Mouse (Mus musculus): ENCODE results near the gene Prkn. TPM values are rescaled to one million over a fixed set of nuclear protein-coding genes. Genes with fewer than 3 reads are reported as not detected.
A peak's percentile ranks its signal among the peaks of the same experiment; 100 is the strongest.

Gene Prkn
- polyA plus RNA-seq, 1 experiment from 2014 or later: 2.8 TPM

DNA sequence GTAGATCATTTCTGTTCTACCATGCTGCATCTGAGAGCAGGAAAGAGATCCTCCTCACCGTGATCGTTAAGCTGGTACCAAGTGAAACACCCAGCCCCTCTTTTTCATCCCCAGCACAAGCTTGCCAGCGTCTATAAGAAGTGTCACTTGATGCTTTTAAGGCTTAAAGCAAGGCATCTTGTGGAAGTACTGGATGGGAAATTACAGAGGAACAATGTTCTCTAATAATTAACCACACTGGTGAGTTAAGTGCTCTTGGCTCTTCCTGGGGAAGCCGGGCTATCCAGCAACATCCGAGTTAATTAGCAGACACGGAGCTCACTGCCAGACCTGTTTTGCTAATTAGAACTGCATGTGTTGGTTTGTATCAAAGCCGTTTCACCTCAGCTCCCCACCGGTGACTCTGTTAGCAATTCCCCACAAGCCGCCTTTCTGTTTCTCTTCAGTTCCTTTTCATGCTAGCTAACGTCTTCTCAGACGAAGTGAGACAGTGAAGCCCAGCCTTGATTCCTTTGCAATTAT is 1086.7 kb downstream of the Prkn start:
- Histone ChIP-seq H3K27me3 (ENCODE audit: insufficient read depth, low read length) (no peaks in the 10 kb centered on the region), H3K27ac (ENCODE audit: low read length) (no peak overlapping the region), H3K9ac (replicated peaks; ENCODE audit: low read length) (0 out of 2 replicates have a peak overlapping the region, but pooled peaks have one; percentile 15), H3K9me3 (ENCODE audit: low read length) (no peaks in the 10 kb centered on the region; the same call in 1 of the 2 replicates), H3K4me2 (replicated peaks; ENCODE audit: low read depth, low read length) (peak overlapping the region; percentile 18; the same call in 1 of the 2 replicates), H3K4me3 (ENCODE audit: low read length) (no peak overlapping the region), H3K36me3 (ENCODE audit: insufficient read depth, low read length) (no peaks in the 10 kb centered on the region), H3K4me1 (ENCODE audit: insufficient read depth, low read length) (no peaks in the 10 kb centered on the region)
- 34% methylated on average over 11 of the region's 11 CpGs for WGBS
- ATAC-seq (ENCODE audit: low FRiP score, low TSS enrichment): peak; percentile 59; the same call in 1 of the 2 replicates

DNA sequence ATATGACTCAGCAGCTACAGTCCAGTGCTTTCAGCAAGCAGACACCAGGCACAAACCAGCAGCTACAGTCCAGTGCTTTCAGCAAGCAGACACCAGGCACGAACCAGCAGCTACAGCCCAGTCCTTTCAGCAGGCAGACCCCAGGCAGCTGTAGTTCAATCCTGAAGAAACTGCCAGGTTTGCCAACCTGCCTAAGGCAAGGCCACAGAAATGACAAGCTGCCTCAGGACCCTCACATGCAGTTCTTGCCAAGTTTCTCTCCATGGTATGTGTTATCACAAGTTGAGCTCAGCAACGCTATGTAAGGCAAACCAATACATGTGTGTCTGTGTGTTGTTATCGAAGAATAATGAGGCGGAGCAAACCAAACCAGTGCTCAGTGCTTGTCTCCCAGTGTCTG is 1091.5 kb downstream of the Prkn start:
- Histone ChIP-seq H3K4me1 (ENCODE audit: insufficient read depth, low read length) (no peaks in the 10 kb centered on the region), H3K4me2 (replicated peaks; ENCODE audit: low read depth, low read length) (no peak overlapping the region), H3K4me3 (ENCODE audit: low read length) (no peak overlapping the region), H3K36me3 (ENCODE audit: insufficient read depth, low read length) (no peaks in the 10 kb centered on the region), H3K27me3 (ENCODE audit: insufficient read depth, low read length) (no peaks in the 10 kb centered on the region), H3K27ac (ENCODE audit: low read length) (no peak overlapping the region), H3K9me3 (ENCODE audit: low read length) (no peaks in the 10 kb centered on the region), H3K9ac (replicated peaks; ENCODE audit: low read length) (no peak overlapping the region)
- no peak for ATAC-seq (ENCODE audit: low FRiP score, low TSS enrichment)
- 89% methylated on average over 4 of the region's 4 CpGs for WGBS

DNA sequence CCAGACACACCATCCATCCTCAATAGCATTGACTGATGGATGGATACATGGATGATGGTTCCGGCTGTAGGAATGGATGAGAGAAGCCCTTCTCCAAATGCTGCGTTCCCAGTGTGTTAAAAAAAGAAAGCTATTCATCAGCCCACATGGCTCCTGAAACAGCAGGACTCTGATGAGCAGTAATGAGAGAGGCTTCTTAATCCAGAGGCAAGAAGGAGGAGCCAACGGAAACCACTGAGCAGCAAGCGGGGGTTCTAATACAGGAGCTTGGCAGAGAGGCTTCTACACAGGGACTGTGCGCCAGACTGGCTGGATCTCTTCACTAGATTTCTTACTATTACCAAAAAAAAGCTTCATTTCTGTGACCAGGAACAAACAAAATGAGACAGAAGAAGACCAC is 1093.6 kb downstream of the Prkn start:
- no peak overlapping the region for H3K4me2 ChIP-seq (replicated peaks; ENCODE audit: low read depth, low read length)
- WGBS: 86% methylated on average over 5 of the region's 5 CpGs
- H3K4me1 ChIP-seq (ENCODE audit: insufficient read depth, low read length): no peaks in the 10 kb centered on the region
- no peak overlapping the region for H3K27ac ChIP-seq (ENCODE audit: low read length)
- H3K36me3 ChIP-seq (ENCODE audit: insufficient read depth, low read length): no peaks in the 10 kb centered on the region
- no peak overlapping the region for H3K9ac ChIP-seq (replicated peaks; ENCODE audit: low read length)
- H3K27me3 ChIP-seq (ENCODE audit: insufficient read depth, low read length): no peaks in the 10 kb centered on the region
- ATAC-seq (ENCODE audit: low FRiP score, low TSS enrichment): no peak
- H3K4me3 ChIP-seq (ENCODE audit: low read length): no peak overlapping the region
- no peaks in the 10 kb centered on the region for H3K9me3 ChIP-seq (ENCODE audit: low read length)

DNA sequence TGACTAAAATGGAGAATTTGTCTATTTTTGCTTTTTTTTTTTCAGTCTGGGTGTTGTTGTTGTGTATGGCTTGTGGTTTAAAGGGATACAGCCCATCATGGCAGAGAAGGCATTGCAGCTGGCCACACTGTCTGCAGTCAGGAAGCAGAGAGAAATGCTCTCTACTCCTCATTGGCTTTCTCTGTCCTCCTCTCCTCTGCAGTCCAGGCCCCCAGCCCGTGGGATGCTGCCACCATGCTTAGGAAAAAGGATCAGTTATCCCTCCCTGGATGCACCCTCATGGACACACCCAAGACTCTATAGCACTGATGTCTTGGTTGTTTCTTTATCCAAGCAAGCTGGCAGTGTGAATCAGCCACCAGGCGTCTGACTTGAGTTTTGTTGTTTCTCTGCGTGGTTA is 1107.3 kb downstream of the Prkn start:
- H3K27me3 ChIP-seq (ENCODE audit: insufficient read depth, low read length): no peaks in the 10 kb centered on the region

DNA sequence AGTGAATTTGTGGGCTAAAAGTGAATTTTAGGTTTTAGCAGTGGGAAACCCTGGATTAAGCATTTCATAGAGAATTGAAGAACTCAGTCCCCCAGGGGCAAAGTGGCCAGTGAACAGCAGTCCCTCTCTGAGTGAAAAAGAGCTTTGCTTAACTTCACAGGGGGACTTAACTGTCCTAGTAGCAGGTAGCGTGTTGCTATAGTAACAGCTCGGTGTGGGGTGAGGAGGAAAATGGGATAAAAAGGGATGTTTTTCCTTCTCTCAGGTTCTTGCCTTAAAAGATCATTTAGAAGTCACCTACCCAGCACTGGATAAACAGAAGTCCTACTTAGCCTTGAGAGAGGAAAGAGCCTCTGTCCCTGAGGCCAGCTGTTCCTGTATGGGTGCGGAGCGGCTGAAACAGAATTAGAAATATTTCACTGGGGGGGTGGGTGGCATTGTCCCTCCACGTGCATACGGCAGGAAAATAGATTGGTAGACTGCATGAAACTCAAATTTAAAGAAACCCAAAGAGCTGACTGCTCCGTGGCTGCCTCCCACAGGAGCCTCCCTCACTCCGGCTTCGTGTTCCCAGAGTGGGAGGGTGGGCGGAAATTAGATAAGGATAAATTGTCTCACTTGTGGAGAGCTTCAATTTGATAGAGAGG is 1109.5 kb downstream of the Prkn start:
- no peak overlapping the region for H3K27ac ChIP-seq (ENCODE audit: low read length)
- no peak overlapping the region for H3K9ac ChIP-seq (replicated peaks; ENCODE audit: low read length)
- no peaks in the 10 kb centered on the region for H3K27me3 ChIP-seq (ENCODE audit: insufficient read depth, low read length)
- no peak overlapping the region for H3K4me2 ChIP-seq (replicated peaks; ENCODE audit: low read depth, low read length)
- ATAC-seq (ENCODE audit: low FRiP score, low TSS enrichment): 0 out of 2 replicates have a peak, but pooled peaks have one; percentile 57
- no peaks in the 10 kb centered on the region for H3K36me3 ChIP-seq (ENCODE audit: insufficient read depth, low read length)
- H3K4me3 ChIP-seq (ENCODE audit: low read length): no peak overlapping the region
- 27% methylated on average over 10 of the region's 10 CpGs for WGBS
- H3K9me3 ChIP-seq (ENCODE audit: low read length): no peaks in the 10 kb centered on the region
- no peaks in the 10 kb centered on the region; the same call in 1 of the 2 replicates for H3K4me1 ChIP-seq (ENCODE audit: insufficient read depth, low read length)

More for the DNA sequence above, 1107.3 kb downstream of the Prkn start:
- 89% methylated on average over 3 of the region's 3 CpGs for WGBS
- no peak for ATAC-seq (ENCODE audit: low FRiP score, low TSS enrichment)
- Histone ChIP-seq H3K4me3 (ENCODE audit: low read length) (no peak overlapping the region), H3K9ac (replicated peaks; ENCODE audit: low read length) (no peak overlapping the region), H3K9me3 (ENCODE audit: low read length) (no peaks in the 10 kb centered on the region), H3K27ac (ENCODE audit: low read length) (no peak overlapping the region), H3K36me3 (ENCODE audit: insufficient read depth, low read length) (no peaks in the 10 kb centered on the region), H3K4me2 (replicated peaks; ENCODE audit: low read depth, low read length) (no peak overlapping the region), H3K4me1 (ENCODE audit: insufficient read depth, low read length) (no peaks in the 10 kb centered on the region; the same call in 1 of the 2 replicates)

DNA sequence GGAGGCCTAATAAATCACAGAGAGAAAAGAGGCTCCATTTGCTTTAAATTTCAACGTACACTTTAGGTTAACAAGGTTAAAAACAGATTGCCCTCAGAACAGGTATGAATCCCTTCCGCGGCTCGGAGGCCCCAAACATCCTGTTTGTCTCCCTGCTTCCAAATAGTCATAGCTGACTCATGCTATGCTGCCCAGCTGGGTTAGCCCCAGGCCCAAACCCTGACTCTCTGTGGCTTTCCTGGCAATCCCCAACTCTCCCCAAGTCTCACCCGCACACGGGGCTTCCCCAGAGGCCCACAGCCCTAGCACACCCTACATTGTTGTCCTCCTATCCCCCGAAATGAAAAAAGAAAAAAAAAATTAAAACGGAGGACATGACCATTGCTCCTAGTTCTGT is 1110.0 kb downstream of the Prkn start:
- Histone ChIP-seq H3K9ac (replicated peaks; ENCODE audit: low read length) (no peak overlapping the region), H3K4me3 (ENCODE audit: low read length) (no peak overlapping the region), H3K9me3 (ENCODE audit: low read length) (no peaks in the 10 kb centered on the region), H3K4me2 (replicated peaks; ENCODE audit: low read depth, low read length) (no peak overlapping the region), H3K27ac (ENCODE audit: low read length) (no peak overlapping the region), H3K4me1 (ENCODE audit: insufficient read depth, low read length) (no peaks in the 10 kb centered on the region; the same call in 1 of the 2 replicates), H3K27me3 (ENCODE audit: insufficient read depth, low read length) (no peaks in the 10 kb centered on the region), H3K36me3 (ENCODE audit: insufficient read depth, low read length) (no peaks in the 10 kb centered on the region)
- WGBS: 47% methylated on average over 8 of the region's 8 CpGs
- no peak for ATAC-seq (ENCODE audit: low FRiP score, low TSS enrichment)

DNA sequence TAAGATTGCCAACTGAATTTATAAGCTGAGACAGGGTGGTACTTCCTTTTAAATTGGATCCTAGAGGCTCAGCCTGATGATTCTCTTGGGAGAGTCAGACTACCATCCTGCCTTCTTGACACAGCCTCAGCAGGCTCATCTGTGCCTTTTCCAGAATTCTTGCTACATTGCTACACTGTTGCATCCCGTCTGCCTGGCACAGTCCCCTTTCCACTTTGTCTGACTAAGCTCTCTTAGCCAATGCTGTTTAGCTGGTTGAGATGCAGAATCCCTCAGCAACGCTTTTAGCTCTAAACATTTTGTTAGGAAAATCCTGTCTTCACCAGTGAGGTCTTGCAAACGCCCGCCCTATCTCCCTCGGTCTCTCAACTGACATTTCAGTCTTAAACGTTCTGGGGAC is 1115.1 kb downstream of the Prkn start:
- Histone ChIP-seq H3K4me3 (ENCODE audit: low read length) (no peak overlapping the region), H3K9me3 (ENCODE audit: low read length) (peaks cover 11% of the 10 kb centered on the region; the same call in 1 of the 2 replicates), H3K27ac (ENCODE audit: low read length) (no peak overlapping the region), H3K4me1 (ENCODE audit: insufficient read depth, low read length) (no peaks in the 10 kb centered on the region; the same call in 1 of the 2 replicates), H3K36me3 (ENCODE audit: insufficient read depth, low read length) (no peaks in the 10 kb centered on the region), H3K9ac (replicated peaks; ENCODE audit: low read length) (no peak overlapping the region), H3K4me2 (replicated peaks; ENCODE audit: low read depth, low read length) (no peak overlapping the region), H3K27me3 (ENCODE audit: insufficient read depth, low read length) (no peaks in the 10 kb centered on the region)
- WGBS: 73% methylated on average over 6 of the region's 6 CpGs
- ATAC-seq (ENCODE audit: low FRiP score, low TSS enrichment): no peak

DNA sequence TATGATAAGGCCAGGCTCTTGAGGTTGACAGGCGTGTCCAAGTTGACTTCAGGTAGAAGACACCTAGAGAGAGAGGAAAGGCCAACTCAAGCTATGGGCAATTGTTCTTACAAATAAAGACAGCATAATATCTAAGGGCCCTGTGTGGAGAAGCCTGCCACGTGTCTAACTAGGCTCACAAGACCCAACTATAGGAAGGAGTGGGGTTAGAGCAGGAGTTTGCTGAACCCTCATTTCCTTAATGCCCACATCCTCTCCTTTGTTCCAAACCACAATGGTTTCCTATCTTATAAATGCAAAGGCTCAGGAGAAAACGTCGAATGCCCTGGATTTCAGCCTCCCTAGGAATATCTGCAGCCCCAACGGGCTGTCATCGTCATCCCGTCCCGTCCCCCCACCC is 1120.3 kb downstream of the Prkn start:
- Histone ChIP-seq H3K4me3 (ENCODE audit: low read length) (no peak overlapping the region), H3K36me3 (ENCODE audit: insufficient read depth, low read length) (no peaks in the 10 kb centered on the region), H3K4me1 (ENCODE audit: insufficient read depth, low read length) (peaks cover 4% of the 10 kb centered on the region), H3K4me2 (replicated peaks; ENCODE audit: low read depth, low read length) (no peak overlapping the region), H3K27ac (ENCODE audit: low read length) (no peak overlapping the region), H3K27me3 (ENCODE audit: insufficient read depth, low read length) (no peaks in the 10 kb centered on the region), H3K9ac (replicated peaks; ENCODE audit: low read length) (no peak overlapping the region), H3K9me3 (ENCODE audit: low read length) (peaks cover 11% of the 10 kb centered on the region; the same call in 1 of the 2 replicates)
- no peak for ATAC-seq (ENCODE audit: low FRiP score, low TSS enrichment)
- 87% methylated on average over 8 of the region's 8 CpGs for WGBS

DNA sequence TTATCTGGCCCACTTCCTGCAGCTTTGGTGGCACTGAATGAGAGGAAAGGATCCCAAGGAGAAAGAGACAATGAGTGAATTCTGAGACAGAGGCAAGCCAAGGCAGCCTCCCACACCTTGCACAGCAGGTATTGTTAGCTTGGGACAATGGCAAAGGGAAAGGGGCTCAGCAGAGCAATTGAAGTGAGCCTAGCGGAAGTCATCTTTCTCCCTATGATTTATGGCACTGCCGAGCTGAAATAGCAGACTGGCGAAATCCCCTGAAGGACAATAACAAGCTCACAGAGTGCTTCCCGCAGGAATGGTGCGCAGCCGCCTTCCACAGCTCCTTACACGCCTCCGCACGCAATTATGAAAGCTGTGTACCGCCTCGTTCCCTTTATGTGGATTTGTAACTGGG is 1122.6 kb downstream of the Prkn start:
- H3K4me2 ChIP-seq (replicated peaks; ENCODE audit: low read depth, low read length): peak overlapping the region; percentile 36
- 0 out of 2 replicates have a peak, but pooled peaks have one; percentile 9 for ATAC-seq (ENCODE audit: low FRiP score, low TSS enrichment)
- peaks cover 14% of the 10 kb centered on the region; the same call in 1 of the 2 replicates for H3K9me3 ChIP-seq (ENCODE audit: low read length)
- 0 out of 2 replicates have a peak overlapping the region, but pooled peaks have one; percentile 9 for H3K4me3 ChIP-seq (ENCODE audit: low read length)
- no peaks in the 10 kb centered on the region for H3K36me3 ChIP-seq (ENCODE audit: insufficient read depth, low read length)
- no peak overlapping the region for H3K27ac ChIP-seq (ENCODE audit: low read length)
- no peaks in the 10 kb centered on the region for H3K27me3 ChIP-seq (ENCODE audit: insufficient read depth, low read length)
- WGBS: 22% methylated on average over 11 of the region's 11 CpGs
- no peak overlapping the region for H3K9ac ChIP-seq (replicated peaks; ENCODE audit: low read length)
- peaks cover 4% of the 10 kb centered on the region for H3K4me1 ChIP-seq (ENCODE audit: insufficient read depth, low read length)

DNA sequence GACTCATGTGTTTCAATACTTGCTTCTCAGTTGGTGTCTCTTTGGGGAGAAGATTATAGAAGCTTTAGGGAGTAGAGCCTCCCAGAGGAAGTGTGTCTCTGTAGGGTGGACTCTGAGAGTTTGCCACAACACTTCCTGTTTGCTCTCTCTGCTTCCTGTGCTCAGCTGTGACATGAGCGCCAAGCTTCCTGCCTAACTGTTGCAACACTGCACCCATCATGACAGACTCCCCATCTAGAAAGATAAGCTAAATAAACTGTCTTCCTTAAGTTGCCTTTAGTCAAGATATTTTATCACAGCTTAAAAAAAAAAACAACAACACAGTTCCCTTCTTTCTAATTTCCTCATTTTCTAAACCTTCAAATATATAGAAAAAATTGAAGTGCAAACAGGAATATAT is 1130.0 kb downstream of the Prkn start:
- H3K4me1 ChIP-seq (ENCODE audit: insufficient read depth, low read length): peaks cover 1% of the 10 kb centered on the region; the same call in 1 of the 2 replicates
- no peak overlapping the region for H3K9ac ChIP-seq (replicated peaks; ENCODE audit: low read length)
- H3K27me3 ChIP-seq (ENCODE audit: insufficient read depth, low read length): peaks cover 5% of the 10 kb centered on the region; the same call in 1 of the 2 replicates
- no peak for ATAC-seq (ENCODE audit: low FRiP score, low TSS enrichment)
- H3K9me3 ChIP-seq (ENCODE audit: low read length): 0 out of 2 replicates have a peak, but pooled peaks cover 3% of the 10 kb centered on the region
- H3K27ac ChIP-seq (ENCODE audit: low read length): no peak overlapping the region
- 65% methylated on average over 1 of the region's 1 CpGs for WGBS
- no peak overlapping the region for H3K4me2 ChIP-seq (replicated peaks; ENCODE audit: low read depth, low read length)
- H3K36me3 ChIP-seq (ENCODE audit: insufficient read depth, low read length): no peaks in the 10 kb centered on the region
- H3K4me3 ChIP-seq (ENCODE audit: low read length): no peak overlapping the region

Data from kidney, embryonic 16.5 days (tissue).